Mouse (Mus musculus) testis, adult 2 months (tissue): ENCODE data around the gene Zfp382.

Source experiments
- CTCF ChIP-seq: fragments of 200-500 bp; IDR thresholded peaks from 2 replicates; pipeline ENCODE4 v1.5.1; 2012; ENCODE audit warnings: low read depth, mild to moderate bottlenecking, inconsistent platforms, low read length, moderate library complexity; ENCODE audit not compliant: control insufficient read depth, insufficient read depth, insufficient replicate concordance
- POLR2A ChIP-seq: fragments of 200-500 bp; IDR thresholded peaks from 2 replicates; pipeline ENCODE4 v1.6.1; 2012; ENCODE audit warnings: low read depth, mild to moderate bottlenecking, inconsistent platforms, low read length, moderate library complexity; ENCODE audit not compliant: control insufficient read depth

- no peak for TF ChIP-seq CTCF
- TF ChIP-seq POLR2A = no peak
These were observed 48.7 kb downstream of the Zfp382 start for GRCm38 (mm10) chr7:30170283-30170951.
